Comparison of ENCODE assay signal across 10 mouse cellular contexts in genomic region chr4:32327626-32328025, GRCm38 (mm10).
DNase-seq lines count a peak whose midpoint lies in the region; ATAC-seq and TF ChIP-seq lines count a peak whose summit lies in the region.
"Had no signal": no experiment of that assay in that cellular context is flagged by ENCODE, and none has a peak within 500 bp of the region (broad histone marks: within the 10 kb centered on the region; RNA-seq: fewer than 3 reads in every experiment).

No protein-coding gene starts in this region.

- no peak overlapping the region for H3K4me3 ChIP-seq in layer of hippocampus, adult 2 months
- H3K4me3 ChIP-seq in forebrain, embryonic 10.5 days: no peak overlapping the region
- H3K4me3 ChIP-seq in hindbrain, embryonic 11.5 days (ENCODE audit: low read depth, low read length): no peak overlapping the region
- H3K4me3 ChIP-seq in midbrain, embryonic 15.5 days: no peak overlapping the region
- H3K4me3 ChIP-seq: liver, embryonic 13.5 days had no signal

- H3K27ac ChIP-seq in layer of hippocampus, adult 2 months: peak overlapping the region; percentile 36; the same call in 1 of the 2 replicates
- peak overlapping the region; percentile 71 for H3K27ac ChIP-seq in forebrain, embryonic 10.5 days
- peak overlapping the region; percentile 71 for H3K27ac ChIP-seq in hindbrain, embryonic 11.5 days (ENCODE audit: low read depth, low read length)
- H3K27ac ChIP-seq in midbrain, embryonic 15.5 days: peak overlapping the region; percentile 85
- H3K27ac ChIP-seq: liver, embryonic 13.5 days had no signal

- peaks cover 10% of the 10 kb centered on the region for H3K36me3 ChIP-seq in forebrain, embryonic 10.5 days (replicated peaks)
- no peaks in the 10 kb centered on the region for H3K36me3 ChIP-seq in hindbrain, embryonic 11.5 days (ENCODE audit: control insufficient read depth, insufficient read depth, low read length)
- no peaks in the 10 kb centered on the region for H3K36me3 ChIP-seq in midbrain, embryonic 15.5 days (replicated peaks)
- H3K36me3 ChIP-seq: liver, embryonic 13.5 days had no signal

- no peaks in the 10 kb centered on the region for H3K27me3 ChIP-seq in forebrain, embryonic 10.5 days (ENCODE audit: poor library complexity, severe bottlenecking)
- no peaks in the 10 kb centered on the region for H3K27me3 ChIP-seq in hindbrain, embryonic 11.5 days (ENCODE audit: control insufficient read depth, insufficient read depth, low read length)
- no peaks in the 10 kb centered on the region for H3K27me3 ChIP-seq in midbrain, embryonic 15.5 days (replicated peaks)
- H3K27me3 ChIP-seq: liver, embryonic 13.5 days had no signal

- H3K9ac ChIP-seq in hindbrain, embryonic 11.5 days (ENCODE audit: low read depth, low read length): no peak overlapping the region
- peak overlapping the region; percentile 21; the same call in 1 of the 2 replicates for H3K9ac ChIP-seq in midbrain, embryonic 15.5 days
- H3K9ac ChIP-seq: liver, embryonic 13.5 days had no signal

- ATAC-seq in hindbrain, embryonic 11.5 days (ENCODE audit: low FRiP score): peak; percentile 39; the same call in 1 of the 2 replicates
- peak; percentile 29 for ATAC-seq in midbrain, embryonic 15.5 days (replicated peaks)

- peaks cover 7% of the 10 kb centered on the region; the same call in 1 of the 2 replicates for H3K9me3 ChIP-seq in forebrain, embryonic 10.5 days
- no peaks in the 10 kb centered on the region; the same call in none of the 2 replicates for H3K9me3 ChIP-seq in hindbrain, embryonic 11.5 days (ENCODE audit: control insufficient read depth, low read length)
- H3K9me3 ChIP-seq in midbrain, embryonic 15.5 days: no peaks in the 10 kb centered on the region
- H3K9me3 ChIP-seq: liver, embryonic 13.5 days had no signal

- peaks cover 44% of the 10 kb centered on the region for H3K4me1 ChIP-seq in forebrain, embryonic 10.5 days
- peaks cover 12% of the 10 kb centered on the region; the same call in 1 of the 2 replicates for H3K4me1 ChIP-seq in hindbrain, embryonic 11.5 days (replicated peaks; ENCODE audit: control insufficient read depth, insufficient read depth, low read length)
- peaks cover 42% of the 10 kb centered on the region for H3K4me1 ChIP-seq in midbrain, embryonic 15.5 days

- no peak for TF ChIP-seq CTCF in layer of hippocampus, adult 2 months (conservative IDR thresholded peaks at IDR 0.05)

- WGBS in forebrain, embryonic 10.5 days: 38% methylated on average over 5 of the region's 5 CpGs
- 36% methylated on average over 5 of the region's 5 CpGs for WGBS in hindbrain, embryonic 11.5 days
- WGBS in midbrain, embryonic 15.5 days: 20% methylated on average over 5 of the region's 5 CpGs

- DNase-seq in layer of hippocampus, adult 2 months (ENCODE audit: low spot score in 2 of 2): no peak
- no peak for DNase-seq in layer of hippocampus, adult 11-12 months (ENCODE audit: low spot score)
- DNase-seq in forebrain, embryonic 10.5 days (ENCODE audit: extremely low spot score, low spot score): no peak
- peak; percentile 30 for DNase-seq in hindbrain, embryonic 11.5 days (ENCODE audit: low spot score)
- no peak for DNase-seq in cerebellum, adult 8-10 months
- no peak for DNase-seq in cerebellum, adult 9-10 months
- no peak for DNase-seq in gastrocnemius, adult 18-20 months (ENCODE audit: low spot score)
- DNase-seq: layer of hippocampus, adult 9-11 months; liver, embryonic 13.5 days had no signal

- no peak overlapping the region; the same call in 1 of the 2 replicates for H3K4me2 ChIP-seq in hindbrain, embryonic 11.5 days (replicated peaks; ENCODE audit: low read depth, low read length)
- peak overlapping the region; percentile 18; the same call in 1 of the 2 replicates for H3K4me2 ChIP-seq in midbrain, embryonic 15.5 days
- H3K4me2 ChIP-seq: liver, embryonic 13.5 days had no signal
